Mouse (Mus musculus): ENCODE results near the gene Zbtb16.

- TF ChIP-seq CTCF (IDR thresholded peaks at IDR 0.05; ENCODE audit: low read depth) (no peak), EP300 (IDR thresholded peaks at IDR 0.05; ENCODE audit: low read depth) (peak; percentile 29; the same call in 1 of the 2 replicates)
These were observed 102.0 kb downstream of the Zbtb16 start for GRCm38 (mm10) chr9:48733817-48734544.
